In the genomic region with DNA sequence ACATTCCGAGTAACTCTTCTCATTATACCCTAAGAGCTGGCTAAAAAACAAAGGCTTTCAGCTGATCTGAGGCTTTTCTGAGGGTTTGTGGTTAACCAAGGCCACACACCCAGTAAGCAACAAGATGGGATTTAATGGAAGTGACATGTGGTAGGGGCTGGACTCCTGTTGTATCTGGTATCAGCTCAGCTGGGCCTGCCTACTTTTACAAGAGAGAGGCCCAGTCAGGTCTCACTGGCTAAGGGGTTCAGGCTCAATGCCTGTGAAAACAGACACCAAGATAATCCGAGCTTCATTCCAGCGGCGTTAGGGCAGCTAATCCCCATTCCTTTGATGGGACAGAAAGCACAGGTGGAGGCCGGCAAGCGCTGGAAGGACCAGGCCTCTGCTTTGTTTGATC, we compare ENCODE assay signal across 10 mouse cellular contexts.
DNase-seq lines count a peak whose midpoint lies in the region; ATAC-seq and TF ChIP-seq lines count a peak whose summit lies in the region.
"Had no signal": no experiment of that assay in that cellular context is flagged by ENCODE, and none has a peak within 500 bp of the region (broad histone marks: within the 10 kb centered on the region; RNA-seq: fewer than 3 reads in every experiment).

No protein-coding gene starts in this region.

- DNase-seq in liver, adult 2 months (ENCODE audit: extremely low read depth, low read depth, low spot score), result no peak
- no peak for DNase-seq in liver, embryonic 11.5 days (ENCODE audit: low spot score)
- DNase-seq in embryo, embryonic 9.5 days (ENCODE audit: extremely low spot score), result peak; percentile 19
- DNase-seq in cerebellum, adult 9-10 months, result no peak
- DNase-seq in layer of hippocampus, postnatal 25 days (ENCODE audit: extremely low spot score in 1 of 2, low spot score in 1 of 2), result no peak

- H3K9ac ChIP-seq in liver, adult 2 months (ENCODE audit: low read depth, low read length), result no peak overlapping the region
- H3K9ac ChIP-seq in liver, embryonic 11.5 days (ENCODE audit: low read depth, low read length), result no peak overlapping the region
- H3K9ac ChIP-seq in intestine, embryonic 16.5 days (ENCODE audit: low read depth, low read length), result no peak overlapping the region
- H3K9ac ChIP-seq: neural tube, embryonic 15.5 days had no signal

- no peak overlapping the region for H3K4me2 ChIP-seq in liver, embryonic 11.5 days
- H3K4me2 ChIP-seq in intestine, embryonic 16.5 days (ENCODE audit: low read depth, low read length), result no peak overlapping the region
- H3K4me2 ChIP-seq: midbrain, embryonic 11.5 days; neural tube, embryonic 15.5 days had no signal

- H3K27ac ChIP-seq in liver, adult 2 months (replicated peaks; ENCODE audit: insufficient read depth, low read depth, low read length), result peak overlapping the region; percentile 0; the same call in 1 of the 2 replicates
- no peak overlapping the region for H3K27ac ChIP-seq in liver, embryonic 11.5 days (ENCODE audit: low read depth, low read length)
- peak overlapping the region; percentile 77 for H3K27ac ChIP-seq in intestine, embryonic 16.5 days (ENCODE audit: low read length)
- peak overlapping the region; percentile 30; the same call in 1 of the 2 replicates for H3K27ac ChIP-seq in small intestine, adult 2 months (ENCODE audit: insufficient read depth, low read depth, low read length)
- H3K27ac ChIP-seq: neural tube, embryonic 15.5 days had no signal

- no peaks in the 10 kb centered on the region for H3K27me3 ChIP-seq in liver, adult 2 months (ENCODE audit: control insufficient read depth, insufficient read depth, low read length)
- H3K27me3 ChIP-seq in liver, embryonic 11.5 days (replicated peaks; ENCODE audit: control insufficient read depth, insufficient read depth, low read length), result peaks cover 2% of the 10 kb centered on the region
- no peaks in the 10 kb centered on the region for H3K27me3 ChIP-seq in intestine, embryonic 16.5 days (replicated peaks; ENCODE audit: control insufficient read depth, insufficient read depth, low read length)
- H3K27me3 ChIP-seq in small intestine, adult 2 months (ENCODE audit: control insufficient read depth, insufficient read depth, low read length), result no peaks in the 10 kb centered on the region
- H3K27me3 ChIP-seq: neural tube, embryonic 15.5 days had no signal

- ATAC-seq in liver, embryonic 11.5 days (replicated peaks; ENCODE audit: low FRiP score), result no peak
- peak; percentile 74 for ATAC-seq in intestine, embryonic 16.5 days
- no peak for ATAC-seq in activated CD4-positive, CD25-positive, alpha-beta regulatory T cell, adult 4 months

- no peak for TF ChIP-seq CTCF in liver, adult 2 months (IDR thresholded peaks at IDR 0.05; ENCODE audit: low read depth, low read length)
- no peak for TF ChIP-seq CTCF in small intestine, adult 2 months (IDR thresholded peaks at IDR 0.05; ENCODE audit: extremely low read depth, insufficient read length, insufficient replicate concordance, low read depth, low read length)

- no peaks in the 10 kb centered on the region for H3K36me3 ChIP-seq in liver, adult 2 months (ENCODE audit: control insufficient read depth, insufficient read depth, low read length)
- no peaks in the 10 kb centered on the region for H3K36me3 ChIP-seq in liver, embryonic 11.5 days (ENCODE audit: control insufficient read depth, insufficient read depth, low read length)
- no peaks in the 10 kb centered on the region for H3K36me3 ChIP-seq in intestine, embryonic 16.5 days (ENCODE audit: control insufficient read depth, insufficient read depth, low read length)
- no peaks in the 10 kb centered on the region for H3K36me3 ChIP-seq in small intestine, adult 2 months (ENCODE audit: control insufficient read depth, insufficient read depth, low read length)
- H3K36me3 ChIP-seq: neural tube, embryonic 15.5 days had no signal

- WGBS in liver, adult 2 months, result 54% methylated on average over 6 of the region's 6 CpGs
- 29% methylated on average over 6 of the region's 6 CpGs for WGBS in liver, embryonic 11.5 days
- 38% methylated on average over 6 of the region's 6 CpGs for WGBS in intestine, embryonic 16.5 days
- WGBS in small intestine, adult 2 months, result 25% methylated on average over 6 of the region's 6 CpGs

- H3K4me3 ChIP-seq in liver, adult 2 months (ENCODE audit: insufficient read depth, low read depth, low read length), result no peak overlapping the region
- H3K4me3 ChIP-seq in liver, embryonic 11.5 days (ENCODE audit: low read depth, low read length), result no peak overlapping the region
- H3K4me3 ChIP-seq in intestine, embryonic 16.5 days (ENCODE audit: low read length), result no peak overlapping the region
- no peak overlapping the region for H3K4me3 ChIP-seq in small intestine, adult 2 months (ENCODE audit: low read depth, low read length)
- H3K4me3 ChIP-seq: neural tube, embryonic 15.5 days had no signal

- TF ChIP-seq POLR2A in liver, adult 2 months (IDR thresholded peaks at IDR 0.05; ENCODE audit: extremely low read depth, insufficient read depth, low read length), result no peak
- no peak for TF ChIP-seq POLR2A in small intestine, adult 2 months (IDR thresholded peaks at IDR 0.05; ENCODE audit: low read depth, low read length)

- peaks cover 9% of the 10 kb centered on the region for H3K4me1 ChIP-seq in liver, adult 2 months (ENCODE audit: control insufficient read depth, insufficient read depth, low read length)
- no peaks in the 10 kb centered on the region for H3K4me1 ChIP-seq in liver, embryonic 11.5 days (replicated peaks; ENCODE audit: control insufficient read depth, insufficient read depth, low read length)
- H3K4me1 ChIP-seq in intestine, embryonic 16.5 days (ENCODE audit: control insufficient read depth, insufficient read depth, low read length), result peaks cover 17% of the 10 kb centered on the region
- H3K4me1 ChIP-seq in small intestine, adult 2 months (ENCODE audit: control insufficient read depth, insufficient read depth, insufficient read length, low read length), result peaks cover 23% of the 10 kb centered on the region
- H3K4me1 ChIP-seq: neural tube, embryonic 15.5 days had no signal

- H3K79me2 ChIP-seq in liver, adult 2 months (ENCODE audit: control insufficient read depth, insufficient read depth, low read length), result no peaks in the 10 kb centered on the region

- no peaks in the 10 kb centered on the region for H3K9me3 ChIP-seq in liver, embryonic 11.5 days (ENCODE audit: control insufficient read depth, low read length)
- no peaks in the 10 kb centered on the region for H3K9me3 ChIP-seq in intestine, embryonic 16.5 days (ENCODE audit: control insufficient read depth, low read length)
- H3K9me3 ChIP-seq: neural tube, embryonic 15.5 days had no signal
